Mouse (Mus musculus): ENCODE data around the gene Otud6a.
A peak's percentile ranks its signal among the peaks of the same experiment; 100 is the strongest.
"Not testable (repeated sequence)": the region's sequence is repeated elsewhere in the genome, so short reads cannot be mapped to it uniquely, and the experiment has no call there.

Gene Otud6a

DNA sequence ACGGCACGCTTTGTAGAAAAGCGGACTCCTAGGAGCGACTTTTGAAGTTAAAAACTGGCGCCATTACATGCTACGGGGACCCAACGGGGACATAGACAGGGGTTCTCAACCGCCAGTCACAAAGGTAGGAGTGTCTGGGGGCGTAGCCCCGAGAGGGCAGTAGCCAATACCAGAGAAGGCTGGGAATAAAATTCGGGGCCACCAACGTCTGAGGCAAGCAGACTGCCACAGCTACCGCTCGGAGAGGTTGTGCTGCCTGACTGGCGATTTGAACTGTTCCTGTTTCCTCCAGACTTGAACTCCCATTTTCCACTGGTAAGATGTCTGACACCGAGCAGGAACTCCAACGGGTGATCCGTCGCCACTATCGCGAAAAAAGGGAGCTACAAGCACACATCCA, at the start of gene Otud6a:
Gene Otud6a (plus strand): TSS at position 321 of the 400 bp plus-strand sequence.
- Histone ChIP-seq H3K9me3 (ENCODE audit: low read length) (no peaks in the 10 kb centered on the region), H3K4me1 (replicated peaks; ENCODE audit: low read depth, low read length) (no peaks in the 10 kb centered on the region), H3K4me3 (replicated peaks; ENCODE audit: low read length) (peak within 1 kb of the TSS; percentile 60), H3K36me3 (ENCODE audit: insufficient read depth, low read length) (no peaks in the 10 kb centered on the region), H3K27me3 (ENCODE audit: insufficient read depth, low read length) (peaks cover 10% of the 10 kb centered on the region)
- no peak for TF ChIP-seq CTCF (conservative IDR thresholded peaks at IDR 0.05; ENCODE audit: low read length)
- TF ChIP-seq POU5F1 (IDR thresholded peaks at IDR 0.05; ENCODE audit: borderline replicate concordance, low read length), result no peak
- no peak for TF ChIP-seq NANOG (IDR thresholded peaks at IDR 0.05; ENCODE audit: borderline replicate concordance, low read length)

DNA sequence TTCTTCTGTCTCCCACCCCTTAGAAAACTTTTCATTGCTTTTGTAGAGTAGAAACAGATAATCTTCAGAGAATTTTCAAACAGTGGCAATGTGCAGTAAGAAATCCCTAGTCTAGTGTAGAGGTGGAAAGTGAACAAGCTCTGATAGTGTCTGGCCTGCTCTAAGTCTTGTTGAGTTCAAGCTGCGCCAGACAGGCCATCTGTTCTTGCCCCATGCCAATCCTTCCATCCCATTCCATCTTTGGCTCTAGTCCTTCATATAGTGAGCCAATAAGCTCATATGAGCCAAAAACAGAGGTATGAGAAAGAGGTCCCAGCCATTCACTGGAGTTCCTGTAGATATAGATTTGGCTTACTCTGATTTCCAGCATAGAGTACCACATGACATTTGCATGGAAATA, 38.9 kb upstream of the Otud6a start:
- no peaks in the 10 kb centered on the region for H3K4me1 ChIP-seq (replicated peaks; ENCODE audit: low read depth, low read length)
- H3K27me3 ChIP-seq (ENCODE audit: insufficient read depth, low read length), result no peaks in the 10 kb centered on the region
- H3K36me3 ChIP-seq (ENCODE audit: insufficient read depth, low read length), result no peaks in the 10 kb centered on the region
- no peak for TF ChIP-seq NANOG (IDR thresholded peaks at IDR 0.05; ENCODE audit: borderline replicate concordance, low read length)
- no peak for TF ChIP-seq CTCF (conservative IDR thresholded peaks at IDR 0.05; ENCODE audit: low read length)
- no peak for TF ChIP-seq POU5F1 (IDR thresholded peaks at IDR 0.05; ENCODE audit: borderline replicate concordance, low read length)
- H3K4me3 ChIP-seq (replicated peaks; ENCODE audit: low read length), result no peak overlapping the region
- H3K9me3 ChIP-seq (ENCODE audit: low read length), result no peaks in the 10 kb centered on the region

DNA sequence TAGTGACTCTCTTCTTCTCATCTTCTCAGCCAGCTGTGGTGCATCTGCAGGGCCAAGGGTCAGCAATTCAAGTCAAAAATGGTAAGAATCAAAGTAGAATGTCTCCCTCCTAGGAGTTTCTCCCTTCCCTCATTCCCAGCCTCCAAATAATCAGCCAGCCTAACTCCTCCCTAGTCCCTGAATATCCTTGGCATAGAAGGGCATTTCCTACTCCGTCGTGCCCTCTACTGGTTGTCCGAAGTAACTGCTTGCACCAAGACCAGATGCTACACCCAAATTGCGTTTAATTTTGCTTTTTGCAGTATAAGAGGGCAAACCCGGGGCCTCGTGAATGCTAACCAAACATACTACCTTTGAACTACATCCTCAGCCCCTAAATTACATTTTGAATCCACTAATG, 36.5 kb upstream of the Otud6a start:
- TF ChIP-seq CTCF (conservative IDR thresholded peaks at IDR 0.05; ENCODE audit: low read length) (peak; percentile 62), NANOG (IDR thresholded peaks at IDR 0.05; ENCODE audit: borderline replicate concordance, low read length) (no peak), POU5F1 (IDR thresholded peaks at IDR 0.05; ENCODE audit: borderline replicate concordance, low read length) (no peak)
- Histone ChIP-seq H3K36me3 (ENCODE audit: insufficient read depth, low read length) (no peaks in the 10 kb centered on the region), H3K4me3 (replicated peaks; ENCODE audit: low read length) (no peak overlapping the region), H3K27me3 (ENCODE audit: insufficient read depth, low read length) (no peaks in the 10 kb centered on the region), H3K9me3 (ENCODE audit: low read length) (no peaks in the 10 kb centered on the region), H3K4me1 (replicated peaks; ENCODE audit: low read depth, low read length) (no peaks in the 10 kb centered on the region)

DNA sequence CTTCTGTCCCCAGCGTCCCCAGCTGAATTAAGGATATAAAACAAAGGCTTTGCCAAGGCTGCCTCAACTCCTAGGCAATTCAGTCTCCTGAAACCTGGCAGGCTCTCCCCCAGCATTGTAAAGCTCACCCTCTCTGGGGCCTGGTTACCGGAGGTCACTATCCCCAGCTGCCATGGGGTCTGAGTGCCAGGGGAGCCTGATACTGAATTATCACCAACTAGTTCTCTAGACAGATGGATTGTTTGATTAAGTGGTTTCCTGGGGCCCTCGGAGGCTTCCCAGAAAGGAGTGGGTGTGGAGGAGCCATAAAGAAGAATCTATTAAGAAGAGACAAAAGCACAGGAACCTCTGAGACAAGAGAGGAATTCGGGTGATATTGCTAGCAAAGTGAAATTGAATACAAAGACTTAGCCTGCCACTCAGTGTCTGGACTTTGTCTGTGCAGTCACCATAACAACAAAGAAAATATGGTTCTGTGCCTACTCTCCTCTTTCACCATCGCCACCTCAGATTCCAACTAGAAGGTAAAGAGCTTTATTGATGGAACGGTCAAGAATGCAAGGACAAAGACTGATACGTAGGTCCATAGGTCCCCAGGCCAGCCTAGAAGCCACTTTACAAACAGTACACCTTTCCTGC, 34.5 kb upstream of the Otud6a start:
- no peak for TF ChIP-seq POU5F1 (IDR thresholded peaks at IDR 0.05; ENCODE audit: borderline replicate concordance, low read length)
- no peak for TF ChIP-seq CTCF (conservative IDR thresholded peaks at IDR 0.05; ENCODE audit: low read length)
- TF ChIP-seq NANOG (IDR thresholded peaks at IDR 0.05; ENCODE audit: borderline replicate concordance, low read length), result no peak
- Histone ChIP-seq H3K4me1 (replicated peaks; ENCODE audit: low read depth, low read length) (no peaks in the 10 kb centered on the region), H3K27me3 (ENCODE audit: insufficient read depth, low read length) (0 out of 2 replicates have a peak, but pooled peaks cover 4% of the 10 kb centered on the region), H3K36me3 (ENCODE audit: insufficient read depth, low read length) (no peaks in the 10 kb centered on the region), H3K9me3 (ENCODE audit: low read length) (no peaks in the 10 kb centered on the region), H3K4me3 (replicated peaks; ENCODE audit: low read length) (no peak overlapping the region)

- no peak for TF ChIP-seq POU5F1 (IDR thresholded peaks at IDR 0.05; ENCODE audit: borderline replicate concordance, low read length)
- no peak for TF ChIP-seq NANOG (IDR thresholded peaks at IDR 0.05; ENCODE audit: borderline replicate concordance, low read length)
- peak; percentile 21; the same call in 1 of the 2 replicates for TF ChIP-seq CTCF (conservative IDR thresholded peaks at IDR 0.05; ENCODE audit: low read length)
- H3K4me1 ChIP-seq (replicated peaks; ENCODE audit: low read depth, low read length), result peaks cover 4% of the 10 kb centered on the region
These were observed 33.8 kb upstream of the Otud6a start for GRCm38 (mm10) chrX:100395026-100395425.

GRCm38 (mm10) chrX:100400900-100401299, 27.9 kb upstream of the Otud6a start:
- Histone ChIP-seq H3K27me3 (ENCODE audit: insufficient read depth, low read length) (0 out of 2 replicates have a peak, but pooled peaks cover 8% of the 10 kb centered on the region), H3K9me3 (ENCODE audit: low read length) (no peaks in the 10 kb centered on the region), H3K4me1 (replicated peaks; ENCODE audit: low read depth, low read length) (peaks cover 16% of the 10 kb centered on the region), H3K36me3 (ENCODE audit: insufficient read depth, low read length) (no peaks in the 10 kb centered on the region), H3K4me3 (replicated peaks; ENCODE audit: low read length) (no peak overlapping the region)
- TF ChIP-seq NANOG (IDR thresholded peaks at IDR 0.05; ENCODE audit: borderline replicate concordance, low read length), result peak; percentile 89
- TF ChIP-seq CTCF (conservative IDR thresholded peaks at IDR 0.05; ENCODE audit: low read length), result no peak

More at GRCm38 (mm10) chrX:100395026-100395425, 33.8 kb upstream of the Otud6a start:
- Histone ChIP-seq H3K27me3 (ENCODE audit: insufficient read depth, low read length) (0 out of 2 replicates have a peak, but pooled peaks cover 4% of the 10 kb centered on the region), H3K9me3 (ENCODE audit: low read length) (no peaks in the 10 kb centered on the region), H3K36me3 (ENCODE audit: insufficient read depth, low read length) (no peaks in the 10 kb centered on the region), H3K4me3 (replicated peaks; ENCODE audit: low read length) (no peak overlapping the region)

DNA sequence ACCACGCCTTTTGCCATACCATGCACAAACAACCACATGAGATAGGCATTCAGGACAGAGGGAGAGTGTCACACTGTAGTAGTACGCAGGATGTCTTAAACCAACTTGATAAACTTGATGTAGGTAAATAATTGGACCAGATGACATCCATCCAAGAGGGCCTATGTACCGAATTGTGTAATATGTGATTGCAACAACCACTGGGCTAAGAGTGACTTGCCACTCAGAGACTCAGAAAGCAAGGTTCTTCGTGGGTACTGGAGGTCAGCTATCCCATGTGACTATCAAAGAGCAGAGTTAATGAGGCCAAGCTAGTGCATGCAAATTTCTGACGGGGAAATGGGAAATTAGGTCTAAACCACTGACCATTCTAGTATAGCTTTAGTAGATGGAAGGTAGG, 27.2 kb upstream of the Otud6a start:
- no peaks in the 10 kb centered on the region for H3K36me3 ChIP-seq (ENCODE audit: insufficient read depth, low read length)
- H3K27me3 ChIP-seq (ENCODE audit: insufficient read depth, low read length), result 0 out of 2 replicates have a peak, but pooled peaks cover 8% of the 10 kb centered on the region
- no peaks in the 10 kb centered on the region for H3K9me3 ChIP-seq (ENCODE audit: low read length)
- peaks cover 16% of the 10 kb centered on the region for H3K4me1 ChIP-seq (replicated peaks; ENCODE audit: low read depth, low read length)
- no peak overlapping the region for H3K4me3 ChIP-seq (replicated peaks; ENCODE audit: low read length)
- TF ChIP-seq POU5F1 (IDR thresholded peaks at IDR 0.05; ENCODE audit: borderline replicate concordance, low read length) (no peak), CTCF (conservative IDR thresholded peaks at IDR 0.05; ENCODE audit: low read length) (no peak), NANOG (IDR thresholded peaks at IDR 0.05; ENCODE audit: borderline replicate concordance, low read length) (no peak)

DNA sequence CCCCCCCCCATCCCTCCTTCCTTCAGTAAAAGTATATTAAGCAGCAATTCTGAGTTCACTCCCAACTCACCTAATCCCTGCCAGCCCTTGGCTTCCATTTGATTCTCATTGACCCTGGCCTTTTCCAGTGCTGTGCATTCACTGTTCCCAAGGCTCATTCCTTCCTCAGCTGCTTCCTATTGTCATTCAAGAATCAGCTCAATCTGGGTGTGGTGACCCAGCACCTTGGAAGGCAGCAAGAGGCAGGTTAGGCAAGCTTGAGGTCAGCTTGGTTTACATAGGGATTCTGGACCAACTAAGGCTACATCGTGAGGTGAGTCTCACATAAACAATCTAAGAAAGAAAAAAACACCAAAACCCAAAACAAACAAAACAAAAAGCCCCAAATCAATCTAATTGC, 19.6 kb upstream of the Otud6a start:
- Histone ChIP-seq H3K27me3 (ENCODE audit: insufficient read depth, low read length) (no peaks in the 10 kb centered on the region), H3K9me3 (ENCODE audit: low read length) (no peaks in the 10 kb centered on the region), H3K36me3 (ENCODE audit: insufficient read depth, low read length) (no peaks in the 10 kb centered on the region), H3K4me1 (replicated peaks; ENCODE audit: low read depth, low read length) (peaks cover 15% of the 10 kb centered on the region), H3K4me3 (replicated peaks; ENCODE audit: low read length) (no peak overlapping the region)
- TF ChIP-seq POU5F1 (IDR thresholded peaks at IDR 0.05; ENCODE audit: borderline replicate concordance, low read length), result peak; percentile 59; the same call in 1 of the 2 replicates
- TF ChIP-seq CTCF (conservative IDR thresholded peaks at IDR 0.05; ENCODE audit: low read length), result no peak

GRCm38 (mm10) chrX:100432311-100432710, 3.5 kb downstream of the Otud6a start:
- H3K9me3 ChIP-seq (ENCODE audit: low read length), result no peaks in the 10 kb centered on the region

DNA sequence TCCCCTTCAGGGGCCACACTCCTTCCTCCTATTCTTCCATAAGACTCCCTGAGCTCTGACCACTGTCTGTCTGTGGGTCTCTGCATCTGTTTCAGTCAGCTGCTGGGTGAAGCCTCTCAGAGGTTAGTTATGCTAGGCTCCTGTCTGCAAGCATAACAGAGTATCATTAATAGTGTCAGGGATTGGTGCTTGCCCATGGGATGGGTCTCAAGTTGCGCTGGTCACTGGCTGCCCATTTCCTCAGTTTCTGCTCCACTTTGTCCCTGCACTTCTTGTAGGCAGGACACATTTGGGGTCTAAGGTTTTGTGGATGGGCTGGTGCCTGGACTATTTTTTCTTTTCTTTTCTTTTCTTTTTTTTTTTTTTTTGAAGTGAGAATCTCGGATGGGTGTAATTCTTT, 13.8 kb downstream of the Otud6a start, which contains the start of gene Awat2:
Gene Awat2 (minus strand): TSS at position 101 of the 400 bp plus-strand sequence.
- not testable (repeated sequence) for H3K4me3 ChIP-seq (replicated peaks; ENCODE audit: low read length); H3K36me3 ChIP-seq (ENCODE audit: insufficient read depth, low read length); H3K27me3 ChIP-seq (ENCODE audit: insufficient read depth, low read length); H3K4me1 ChIP-seq (replicated peaks; ENCODE audit: low read depth, low read length); H3K9me3 ChIP-seq (ENCODE audit: low read length)

More at GRCm38 (mm10) chrX:100432311-100432710, 3.5 kb downstream of the Otud6a start:
- no peaks in the 10 kb centered on the region for H3K4me1 ChIP-seq (replicated peaks; ENCODE audit: low read depth, low read length)
- peaks cover 10% of the 10 kb centered on the region for H3K27me3 ChIP-seq (ENCODE audit: insufficient read depth, low read length)
- no peaks in the 10 kb centered on the region for H3K36me3 ChIP-seq (ENCODE audit: insufficient read depth, low read length)
- TF ChIP-seq CTCF (conservative IDR thresholded peaks at IDR 0.05; ENCODE audit: low read length), result no peak
- H3K4me3 ChIP-seq (replicated peaks; ENCODE audit: low read length), result no peak overlapping the region

All from E14TG2a.4 (cell line).